Mouse (Mus musculus) liver, postnatal 0 days (tissue): ENCODE data around the gene Rab3gap2.

Experiments
- CTCF ChIP-seq: sonication (generic); IDR thresholded peaks from 2 replicates; pipeline ENCODE4 v1.5.1; 2016; ENCODE audit warnings: antibody characterized with exemption, low read depth
- EP300 ChIP-seq: IDR thresholded peaks from 2 replicates; pipeline ENCODE4 v1.6.1; 2016; ENCODE audit warnings: antibody characterized with exemption, low read depth, mild to moderate bottlenecking

- TF ChIP-seq CTCF, result no peak
- no peak for TF ChIP-seq EP300
Observed at GRCm38 (mm10) chr1:185329851-185330250, 125.9 kb downstream of the Rab3gap2 start.
